In genomic region chr6:137980905-137981696, GRCm38 (mm10) we compare ENCODE assay signal across 11 mouse cellular contexts.
DNase-seq lines count a peak whose midpoint lies in the region; ATAC-seq and TF ChIP-seq lines count a peak whose summit lies in the region.
"Had no signal": no experiment of that assay in that cellular context is flagged by ENCODE, and none has a peak within 500 bp of the region (broad histone marks: within the 10 kb centered on the region; RNA-seq: fewer than 3 reads in every experiment).

No protein-coding gene starts in this region.

- peak; percentile 85 for ATAC-seq in frontal cortex, adult (ENCODE audit: low TSS enrichment)
- ATAC-seq in liver, postnatal 0 days = no peak
- no peak for ATAC-seq in liver, embryonic 12.5 days
- ATAC-seq in midbrain, embryonic 14.5 days (ENCODE audit: low FRiP score, low TSS enrichment) = no peak

- no peaks in the 10 kb centered on the region for H3K36me3 ChIP-seq in liver, postnatal 0 days (replicated peaks; ENCODE audit: insufficient read depth, low read length)
- no peaks in the 10 kb centered on the region for H3K36me3 ChIP-seq in liver, embryonic 12.5 days
- H3K36me3 ChIP-seq in midbrain, embryonic 14.5 days (ENCODE audit: control insufficient read depth, insufficient read depth, low read length) = no peaks in the 10 kb centered on the region
- H3K36me3 ChIP-seq: stomach, embryonic 15.5 days had no signal

- H3K9me3 ChIP-seq in liver, postnatal 0 days (ENCODE audit: low read length) = no peaks in the 10 kb centered on the region
- H3K9me3 ChIP-seq in liver, embryonic 12.5 days (replicated peaks) = no peaks in the 10 kb centered on the region
- no peaks in the 10 kb centered on the region for H3K9me3 ChIP-seq in midbrain, embryonic 14.5 days (ENCODE audit: control insufficient read depth, low read length)
- H3K9me3 ChIP-seq: stomach, embryonic 15.5 days had no signal

- H3K27ac ChIP-seq in liver, postnatal 0 days (ENCODE audit: low read depth) = no peak overlapping the region
- H3K27ac ChIP-seq in liver, embryonic 12.5 days = no peak overlapping the region
- no peak overlapping the region for H3K27ac ChIP-seq in midbrain, embryonic 14.5 days (replicated peaks; ENCODE audit: low read depth, low read length)
- H3K27ac ChIP-seq: stomach, embryonic 15.5 days had no signal

- no peaks in the 10 kb centered on the region for H3K27me3 ChIP-seq in liver, postnatal 0 days (ENCODE audit: insufficient read depth, low read length)
- no peaks in the 10 kb centered on the region for H3K27me3 ChIP-seq in liver, embryonic 12.5 days (replicated peaks)
- no peaks in the 10 kb centered on the region for H3K27me3 ChIP-seq in midbrain, embryonic 14.5 days (ENCODE audit: control insufficient read depth, insufficient read depth, low read length)
- H3K27me3 ChIP-seq: stomach, embryonic 15.5 days had no signal

- TF ChIP-seq CTCF in liver, postnatal 0 days (IDR thresholded peaks at IDR 0.05; ENCODE audit: low read depth) = peak; percentile 31; the same call in 1 of the 2 replicates
- peak; percentile 59; the same call in 1 of the 2 replicates for TF ChIP-seq CTCF in brain, embryonic 14.5 days (IDR thresholded peaks at IDR 0.05; ENCODE audit: borderline replicate concordance, extremely low read depth, insufficient read depth, insufficient read length)

- no peak overlapping the region for H3K9ac ChIP-seq in liver, postnatal 0 days (replicated peaks)
- H3K9ac ChIP-seq in liver, embryonic 12.5 days = no peak overlapping the region
- H3K9ac ChIP-seq in midbrain, embryonic 14.5 days (replicated peaks; ENCODE audit: low read length) = no peak overlapping the region
- H3K9ac ChIP-seq: stomach, embryonic 15.5 days had no signal

- no peak for TF ChIP-seq EP300 in liver, postnatal 0 days (IDR thresholded peaks at IDR 0.05; ENCODE audit: low read depth)

- H3K4me3 ChIP-seq in liver, postnatal 0 days (ENCODE audit: low read depth, low read length) = no peak overlapping the region
- H3K4me3 ChIP-seq in liver, embryonic 12.5 days = no peak overlapping the region
- no peak overlapping the region for H3K4me3 ChIP-seq in midbrain, embryonic 14.5 days (replicated peaks; ENCODE audit: low read depth, low read length)
- H3K4me3 ChIP-seq: stomach, embryonic 15.5 days had no signal

- TF ChIP-seq POLR2A in brain, embryonic 14.5 days (IDR thresholded peaks at IDR 0.05; ENCODE audit: borderline replicate concordance, extremely low read depth, insufficient read depth, insufficient read length, poor library complexity, severe bottlenecking) = no peak

- no peak overlapping the region for H3K4me2 ChIP-seq in liver, postnatal 0 days (ENCODE audit: low read depth, low read length)
- H3K4me2 ChIP-seq in liver, embryonic 12.5 days = no peak overlapping the region
- no peak overlapping the region for H3K4me2 ChIP-seq in midbrain, embryonic 14.5 days (ENCODE audit: low read length)
- H3K4me2 ChIP-seq: stomach, embryonic 15.5 days had no signal

- DNase-seq in frontal cortex, postnatal 25 days (ENCODE audit: low spot score in 2 of 2) = no peak
- DNase-seq in liver, postnatal 0 days = no peak
- peak; percentile 56 for DNase-seq in brain, embryonic 14.5 days (ENCODE audit: low read depth)
- DNase-seq in midbrain, embryonic 14.5 days = peak; percentile 40
- no peak for DNase-seq in urinary bladder, adult 2 months (ENCODE audit: low spot score)
- no peak for DNase-seq in thymus, postnatal 14 days
- DNase-seq: cerebellum, postnatal 25 days; layer of hippocampus, postnatal 36 days had no signal

- no peaks in the 10 kb centered on the region for H3K4me1 ChIP-seq in liver, postnatal 0 days (ENCODE audit: insufficient read depth)
- H3K4me1 ChIP-seq in liver, embryonic 12.5 days = no peaks in the 10 kb centered on the region
- no peaks in the 10 kb centered on the region for H3K4me1 ChIP-seq in midbrain, embryonic 14.5 days (ENCODE audit: control insufficient read depth, insufficient read depth, low read length)
- H3K4me1 ChIP-seq: stomach, embryonic 15.5 days had no signal

- 71% methylated on average over 10 of the region's 10 CpGs for WGBS in liver, postnatal 0 days (ENCODE audit: insufficient replicate concordance)
- WGBS in liver, embryonic 12.5 days (ENCODE audit: insufficient replicate concordance) = 62% methylated on average over 10 of the region's 10 CpGs
- WGBS in midbrain, embryonic 14.5 days = 82% methylated on average over 10 of the region's 10 CpGs

Comparison
In these comparisons a context has a peak if more than half of its experiments do, and no peak if none do; other contexts are left out.
1. DNase-seq: peak in brain, embryonic 14.5 days (single experiment) and midbrain, embryonic 14.5 days (single experiment); none in frontal cortex, postnatal 25 days (0 of 2), liver, postnatal 0 days (single experiment), urinary bladder, adult 2 months (single experiment) and thymus, postnatal 14 days (single experiment).